Mouse (Mus musculus): ENCODE data around the gene Thap11. TPM values are rescaled to one million over a fixed set of nuclear protein-coding genes. Genes with fewer than 3 reads are reported as not detected.

Thap11 gene
- polyA plus RNA-seq, 1 experiment from 2014 or later, result 51.5 TPM

- Histone ChIP-seq H3K4me2 (ENCODE audit: low read length) (no peak overlapping the region), H3K9me3 (ENCODE audit: control insufficient read depth, low read length) (no peaks in the 10 kb centered on the region), H3K36me3 (ENCODE audit: control insufficient read depth, insufficient read depth, low read length) (0 out of 2 replicates have a peak, but pooled peaks cover 2% of the 10 kb centered on the region), H3K4me1 (ENCODE audit: control insufficient read depth, insufficient read depth, low read length) (no peaks in the 10 kb centered on the region), H3K27me3 (ENCODE audit: control insufficient read depth, insufficient read depth, low read length) (no peaks in the 10 kb centered on the region), H3K9ac (replicated peaks; ENCODE audit: low read length) (no peak overlapping the region), H3K27ac (replicated peaks; ENCODE audit: low read depth, low read length) (no peak overlapping the region), H3K4me3 (replicated peaks; ENCODE audit: low read depth, low read length) (no peak overlapping the region)
- 68% methylated on average over 6 of the region's 6 CpGs for WGBS
- ATAC-seq (ENCODE audit: low FRiP score, low TSS enrichment), result no peak
- DNase-seq, result no peak
Observed at GRCm38 (mm10) chr8:105836991-105837390, 17.9 kb upstream of the Thap11 start.

- no peak for ATAC-seq (ENCODE audit: low FRiP score, low TSS enrichment)
- H3K27ac ChIP-seq (replicated peaks; ENCODE audit: low read depth, low read length), result no peak overlapping the region
Observed at GRCm38 (mm10) chr8:105839209-105839608, 15.7 kb upstream of the Thap11 start.

GRCm38 (mm10) chr8:105846678-105847077 lies 8.3 kb upstream of the Thap11 start:
- no peak for DNase-seq
- Histone ChIP-seq H3K36me3 (ENCODE audit: control insufficient read depth, insufficient read depth, low read length) (peaks cover 66% of the 10 kb centered on the region), H3K4me2 (ENCODE audit: low read length) (no peak overlapping the region), H3K27ac (replicated peaks; ENCODE audit: low read depth, low read length) (no peak overlapping the region), H3K4me1 (ENCODE audit: control insufficient read depth, insufficient read depth, low read length) (peaks cover 8% of the 10 kb centered on the region), H3K9ac (replicated peaks; ENCODE audit: low read length) (no peak overlapping the region), H3K9me3 (ENCODE audit: control insufficient read depth, low read length) (no peaks in the 10 kb centered on the region), H3K4me3 (replicated peaks; ENCODE audit: low read depth, low read length) (no peak overlapping the region), H3K27me3 (ENCODE audit: control insufficient read depth, insufficient read depth, low read length) (no peaks in the 10 kb centered on the region)
- ATAC-seq (ENCODE audit: low FRiP score, low TSS enrichment), result no peak
- WGBS, result 96% methylated on average over 11 of the region's 11 CpGs

More at GRCm38 (mm10) chr8:105839209-105839608, 15.7 kb upstream of the Thap11 start:
- Histone ChIP-seq H3K9me3 (ENCODE audit: control insufficient read depth, low read length) (no peaks in the 10 kb centered on the region), H3K9ac (replicated peaks; ENCODE audit: low read length) (no peak overlapping the region), H3K4me2 (ENCODE audit: low read length) (no peak overlapping the region), H3K36me3 (ENCODE audit: control insufficient read depth, insufficient read depth, low read length) (peaks cover 13% of the 10 kb centered on the region), H3K4me3 (replicated peaks; ENCODE audit: low read depth, low read length) (no peak overlapping the region), H3K4me1 (ENCODE audit: control insufficient read depth, insufficient read depth, low read length) (no peaks in the 10 kb centered on the region), H3K27me3 (ENCODE audit: control insufficient read depth, insufficient read depth, low read length) (no peaks in the 10 kb centered on the region)
- DNase-seq, result no peak
- 93% methylated on average over 5 of the region's 5 CpGs for WGBS

GRCm38 (mm10) chr8:105850014-105850413 lies 4.9 kb upstream of the Thap11 start:
- H3K9ac ChIP-seq (replicated peaks; ENCODE audit: low read length), result no peak overlapping the region
- H3K27ac ChIP-seq (replicated peaks; ENCODE audit: low read depth, low read length), result no peak overlapping the region
- no peaks in the 10 kb centered on the region for H3K9me3 ChIP-seq (ENCODE audit: control insufficient read depth, low read length)
- 83% methylated on average over 4 of the region's 4 CpGs for WGBS
- H3K4me1 ChIP-seq (ENCODE audit: control insufficient read depth, insufficient read depth, low read length), result peaks cover 8% of the 10 kb centered on the region
- ATAC-seq (ENCODE audit: low FRiP score, low TSS enrichment) (no peak), DNase-seq (no peak)
- H3K36me3 ChIP-seq (ENCODE audit: control insufficient read depth, insufficient read depth, low read length), result peaks cover 47% of the 10 kb centered on the region
- no peak overlapping the region for H3K4me3 ChIP-seq (replicated peaks; ENCODE audit: low read depth, low read length)
- H3K27me3 ChIP-seq (ENCODE audit: control insufficient read depth, insufficient read depth, low read length), result no peaks in the 10 kb centered on the region
- peak overlapping the region; percentile 58; the same call in 1 of the 2 replicates for H3K4me2 ChIP-seq (ENCODE audit: low read length)

GRCm38 (mm10) chr8:105850611-105851010 lies 4.3 kb upstream of the Thap11 start:
- H3K4me2 ChIP-seq (ENCODE audit: low read length), result peak overlapping the region; percentile 58
- H3K36me3 ChIP-seq (ENCODE audit: control insufficient read depth, insufficient read depth, low read length), result peaks cover 41% of the 10 kb centered on the region
- no peak for ATAC-seq (ENCODE audit: low FRiP score, low TSS enrichment)
- H3K4me3 ChIP-seq (replicated peaks; ENCODE audit: low read depth, low read length), result no peak overlapping the region
- H3K9ac ChIP-seq (replicated peaks; ENCODE audit: low read length), result no peak overlapping the region
- H3K9me3 ChIP-seq (ENCODE audit: control insufficient read depth, low read length), result no peaks in the 10 kb centered on the region
- peaks cover 9% of the 10 kb centered on the region for H3K4me1 ChIP-seq (ENCODE audit: control insufficient read depth, insufficient read depth, low read length)
- WGBS, result 80% methylated on average over 7 of the region's 7 CpGs
- no peak for DNase-seq
- no peak overlapping the region for H3K27ac ChIP-seq (replicated peaks; ENCODE audit: low read depth, low read length)
- H3K27me3 ChIP-seq (ENCODE audit: control insufficient read depth, insufficient read depth, low read length), result no peaks in the 10 kb centered on the region

- Histone ChIP-seq H3K4me3 (replicated peaks; ENCODE audit: low read depth, low read length) (peak overlapping the region; percentile 73), H3K27ac (replicated peaks; ENCODE audit: low read depth, low read length) (peak overlapping the region; percentile 80), H3K4me2 (ENCODE audit: low read length) (peak overlapping the region; percentile 58), H3K9ac (replicated peaks; ENCODE audit: low read length) (peak overlapping the region; percentile 72), H3K36me3 (ENCODE audit: control insufficient read depth, insufficient read depth, low read length) (peaks cover 30% of the 10 kb centered on the region), H3K4me1 (ENCODE audit: control insufficient read depth, insufficient read depth, low read length) (peaks cover 20% of the 10 kb centered on the region), H3K27me3 (ENCODE audit: control insufficient read depth, insufficient read depth, low read length) (no peaks in the 10 kb centered on the region), H3K9me3 (ENCODE audit: control insufficient read depth, low read length) (no peaks in the 10 kb centered on the region)
- DNase-seq, result peak; percentile 97
- under 1% methylated on average over 34 of the region's 34 CpGs for WGBS
- peak; percentile 86 for ATAC-seq (ENCODE audit: low FRiP score, low TSS enrichment)
Observed at GRCm38 (mm10) chr8:105851651-105852143, 3.2 kb upstream of the Thap11 start.

- Histone ChIP-seq H3K4me2 (ENCODE audit: low read length) (peak overlapping the region; percentile 58), H3K4me1 (ENCODE audit: control insufficient read depth, insufficient read depth, low read length) (peaks cover 25% of the 10 kb centered on the region)
- peak; percentile 2 for DNase-seq
Observed at GRCm38 (mm10) chr8:105852146-105852729, 2.7 kb upstream of the Thap11 start.

GRCm38 (mm10) chr8:105853178-105853577 lies 1.8 kb upstream of the Thap11 start, which contains the start of gene Cenpt:
TSS of gene Cenpt (minus strand) at chr8:105853278.
- DNase-seq (no peak), ATAC-seq (ENCODE audit: low FRiP score, low TSS enrichment) (no peak)
- no peaks in the 10 kb centered on the region for H3K27me3 ChIP-seq (ENCODE audit: control insufficient read depth, insufficient read depth, low read length)
- no peak within 1 kb of the TSS; the same call in 1 of the 2 replicates for H3K4me3 ChIP-seq (replicated peaks; ENCODE audit: low read depth, low read length)
- no peak within 1 kb of the TSS for H3K9ac ChIP-seq (replicated peaks; ENCODE audit: low read length)
- no peak within 1 kb of the TSS for H3K27ac ChIP-seq (replicated peaks; ENCODE audit: low read depth, low read length)
- WGBS, result 97% methylated on average over 3 of the region's 3 CpGs
- H3K36me3 ChIP-seq (ENCODE audit: control insufficient read depth, insufficient read depth, low read length), result peaks cover 16% of the 10 kb centered on the region
- H3K9me3 ChIP-seq (ENCODE audit: control insufficient read depth, low read length), result no peaks in the 10 kb centered on the region
- peaks cover 32% of the 10 kb centered on the region for H3K4me1 ChIP-seq (ENCODE audit: control insufficient read depth, insufficient read depth, low read length)
- peak within 1 kb of the TSS; percentile 58 for H3K4me2 ChIP-seq (ENCODE audit: low read length)

More at GRCm38 (mm10) chr8:105852146-105852729, 2.7 kb upstream of the Thap11 start:
- 86% methylated on average over 12 of the region's 12 CpGs for WGBS
- Histone ChIP-seq H3K27ac (replicated peaks; ENCODE audit: low read depth, low read length) (no peak overlapping the region), H3K4me3 (replicated peaks; ENCODE audit: low read depth, low read length) (peak overlapping the region; percentile 73), H3K9me3 (ENCODE audit: control insufficient read depth, low read length) (no peaks in the 10 kb centered on the region), H3K27me3 (ENCODE audit: control insufficient read depth, insufficient read depth, low read length) (no peaks in the 10 kb centered on the region), H3K36me3 (ENCODE audit: control insufficient read depth, insufficient read depth, low read length) (peaks cover 25% of the 10 kb centered on the region), H3K9ac (replicated peaks; ENCODE audit: low read length) (no peak overlapping the region)
- ATAC-seq (ENCODE audit: low FRiP score, low TSS enrichment), result no peak

GRCm38 (mm10) chr8:105854303-105854702 lies 629 bp upstream of the Thap11 start:
- H3K27ac ChIP-seq (replicated peaks; ENCODE audit: low read depth, low read length), result peak overlapping the region; percentile 79; the same call in 1 of the 2 replicates
- WGBS, result 27% methylated on average over 8 of the region's 8 CpGs

More at GRCm38 (mm10) chr8:105854303-105854702, 629 bp upstream of the Thap11 start:
- Histone ChIP-seq H3K36me3 (ENCODE audit: control insufficient read depth, insufficient read depth, low read length) (peaks cover 7% of the 10 kb centered on the region), H3K4me2 (ENCODE audit: low read length) (peak overlapping the region; percentile 99), H3K9ac (replicated peaks; ENCODE audit: low read length) (no peak overlapping the region; the same call in 1 of the 2 replicates), H3K4me3 (replicated peaks; ENCODE audit: low read depth, low read length) (peak overlapping the region; percentile 79), H3K4me1 (ENCODE audit: control insufficient read depth, insufficient read depth, low read length) (peaks cover 32% of the 10 kb centered on the region), H3K27me3 (ENCODE audit: control insufficient read depth, insufficient read depth, low read length) (no peaks in the 10 kb centered on the region), H3K9me3 (ENCODE audit: control insufficient read depth, low read length) (no peaks in the 10 kb centered on the region)
- DNase-seq, result no peak
- no peak for ATAC-seq (ENCODE audit: low FRiP score, low TSS enrichment)

Data from midbrain, embryonic 14.5 days (tissue).